Mouse (Mus musculus): Measurements from ENCODE around the gene Chst1. TPM values are rescaled to one million over a fixed set of nuclear protein-coding genes. Genes with fewer than 3 reads are reported as not detected.
A peak's percentile ranks its signal among the peaks of the same experiment; 100 is the strongest.

Chst1 gene
- polyA plus RNA-seq, 1 experiment from 2014 or later: 20.0 TPM

- Histone ChIP-seq H3K4me3 (replicated peaks; ENCODE audit: low read length) (no peak overlapping the region), H3K4me2 (replicated peaks) (no peak overlapping the region), H3K4me1 (replicated peaks; ENCODE audit: control insufficient read depth, insufficient read depth, low read length) (peaks cover 20% of the 10 kb centered on the region), H3K27me3 (ENCODE audit: control insufficient read depth, insufficient read depth, low read length) (no peaks in the 10 kb centered on the region), H3K9ac (no peak overlapping the region), H3K9me3 (ENCODE audit: control insufficient read depth, low read length) (no peaks in the 10 kb centered on the region), H3K27ac (no peak overlapping the region), H3K36me3 (replicated peaks; ENCODE audit: control insufficient read depth, insufficient read depth) (no peaks in the 10 kb centered on the region)
- 85% methylated on average over 6 of the region's 6 CpGs for WGBS
- ATAC-seq (ENCODE audit: low FRiP score) (no peak), DNase-seq (ENCODE audit: low spot score) (no peak)
These were observed 7.6 kb downstream of the Chst1 start for GRCm38 (mm10) chr2:92607153-92607552.

DNA sequence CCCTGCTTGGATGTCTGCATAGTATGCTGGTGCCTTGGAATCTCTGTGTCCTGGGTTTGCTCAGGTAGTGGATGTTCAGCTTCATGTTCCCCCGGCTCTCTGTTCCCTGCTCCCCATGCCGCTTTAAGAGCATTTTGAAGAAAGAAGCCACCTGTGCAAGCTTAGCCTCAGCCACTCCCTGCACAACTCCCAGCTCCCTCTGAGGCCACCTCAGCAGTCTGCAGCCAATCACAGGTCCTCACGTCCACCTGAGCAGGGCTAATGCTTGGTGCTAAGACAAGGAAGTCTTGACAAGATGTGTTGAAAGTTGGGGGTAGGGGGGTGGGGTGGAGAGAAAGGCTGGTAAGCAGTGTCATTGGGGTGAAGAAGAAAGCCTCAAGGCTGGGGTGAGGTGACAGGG lies 8.1 kb downstream of the Chst1 start:
- peaks cover 16% of the 10 kb centered on the region for H3K4me1 ChIP-seq (replicated peaks; ENCODE audit: control insufficient read depth, insufficient read depth, low read length)
- no peaks in the 10 kb centered on the region for H3K9me3 ChIP-seq (ENCODE audit: control insufficient read depth, low read length)
- no peaks in the 10 kb centered on the region for H3K36me3 ChIP-seq (replicated peaks; ENCODE audit: control insufficient read depth, insufficient read depth)
- no peak overlapping the region for H3K27ac ChIP-seq
- H3K27me3 ChIP-seq (ENCODE audit: control insufficient read depth, insufficient read depth, low read length): no peaks in the 10 kb centered on the region
- no peak overlapping the region for H3K4me3 ChIP-seq (replicated peaks; ENCODE audit: low read length)
- no peak overlapping the region for H3K4me2 ChIP-seq (replicated peaks)
- no peak for DNase-seq (ENCODE audit: low spot score)
- 92% methylated on average over 3 of the region's 3 CpGs for WGBS
- no peak overlapping the region for H3K9ac ChIP-seq
- no peak for ATAC-seq (ENCODE audit: low FRiP score)

DNA sequence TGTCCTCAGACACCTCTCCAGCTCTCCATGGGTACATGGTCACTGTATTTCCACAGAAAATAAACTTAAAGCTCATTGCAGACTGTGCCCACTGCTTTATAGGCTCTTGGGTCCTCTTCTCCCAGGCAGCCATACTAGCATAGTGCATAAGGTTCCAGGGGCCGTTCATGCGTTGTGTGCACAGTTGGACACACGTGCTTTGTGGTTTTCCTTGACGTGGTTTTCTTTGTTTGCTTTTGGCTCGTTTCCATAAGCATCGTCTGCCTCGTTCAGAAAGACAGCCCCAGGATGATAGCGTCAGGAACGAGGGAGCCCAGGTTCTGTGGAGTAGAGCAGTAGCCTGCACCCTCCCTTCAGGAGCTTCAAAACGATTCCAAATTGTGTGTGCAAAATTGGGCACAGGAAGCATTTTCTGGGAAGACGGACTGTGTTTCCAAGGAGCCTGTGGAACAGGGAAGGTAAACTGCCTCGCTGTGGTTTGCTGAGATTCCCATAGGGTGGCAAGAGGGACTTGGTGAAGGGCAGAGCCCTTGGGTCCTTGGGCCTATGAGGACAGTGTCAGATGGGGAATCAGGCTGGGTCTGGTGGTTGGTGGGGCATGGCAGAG lies 8.6 kb downstream of the Chst1 start:
- ATAC-seq (ENCODE audit: low FRiP score) (no peak), DNase-seq (ENCODE audit: low spot score) (peak; percentile 41)
- Histone ChIP-seq H3K9ac (no peak overlapping the region), H3K27me3 (ENCODE audit: control insufficient read depth, insufficient read depth, low read length) (no peaks in the 10 kb centered on the region), H3K4me2 (replicated peaks) (no peak overlapping the region), H3K36me3 (replicated peaks; ENCODE audit: control insufficient read depth, insufficient read depth) (peaks cover under 1% of the 10 kb centered on the region; the same call in 1 of the 2 replicates), H3K4me1 (replicated peaks; ENCODE audit: control insufficient read depth, insufficient read depth, low read length) (peaks cover 11% of the 10 kb centered on the region), H3K4me3 (replicated peaks; ENCODE audit: low read length) (no peak overlapping the region), H3K27ac (no peak overlapping the region), H3K9me3 (ENCODE audit: control insufficient read depth, low read length) (no peaks in the 10 kb centered on the region)
- WGBS: 50% methylated on average over 12 of the region's 12 CpGs

DNA sequence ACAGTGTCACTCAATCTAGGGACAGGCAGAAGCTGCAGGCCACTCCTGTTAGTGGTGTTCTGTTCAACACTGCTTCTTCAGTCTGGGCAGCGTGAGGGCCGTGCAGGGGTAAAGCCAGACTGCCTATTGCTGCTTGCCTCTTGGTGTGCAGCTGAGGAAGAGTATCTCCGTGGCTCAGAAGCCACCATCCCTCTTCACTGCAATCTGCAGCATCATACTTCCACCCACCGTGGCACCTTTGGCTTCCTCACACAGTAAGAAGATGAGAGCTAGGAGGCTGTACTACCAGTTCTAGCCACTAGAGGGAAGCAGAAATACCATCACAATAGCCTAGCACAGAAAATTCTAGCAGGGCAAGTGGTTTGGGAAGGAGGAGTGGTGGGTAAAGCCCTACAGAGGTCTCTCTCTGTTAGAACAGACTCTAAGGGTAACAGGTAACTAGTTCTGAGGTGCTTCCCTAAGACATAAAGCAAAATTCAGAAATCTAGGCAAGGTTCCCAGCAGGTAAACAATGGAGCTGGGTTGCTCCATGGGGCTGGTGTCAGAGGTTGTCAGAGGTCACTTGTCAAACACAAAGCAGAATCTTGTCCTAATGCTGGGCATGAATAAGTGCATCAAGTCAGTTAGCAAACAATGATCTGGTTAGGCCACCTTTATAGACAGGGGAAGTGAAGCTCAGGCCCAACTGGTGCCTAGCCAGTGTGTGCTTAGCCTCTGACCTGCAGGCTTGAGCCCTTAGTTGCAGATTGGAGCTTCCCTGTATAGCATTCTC lies 9.5 kb downstream of the Chst1 start:
- H3K9me3 ChIP-seq (ENCODE audit: control insufficient read depth, low read length): no peaks in the 10 kb centered on the region
- peaks cover 9% of the 10 kb centered on the region for H3K36me3 ChIP-seq (replicated peaks; ENCODE audit: control insufficient read depth, insufficient read depth)
- DNase-seq (ENCODE audit: low spot score) (peak; percentile 91), ATAC-seq (ENCODE audit: low FRiP score) (peak; percentile 55; the same call in 1 of the 2 replicates)
- no peak overlapping the region for H3K27ac ChIP-seq
- no peaks in the 10 kb centered on the region for H3K27me3 ChIP-seq (ENCODE audit: control insufficient read depth, insufficient read depth, low read length)
- no peak overlapping the region for H3K9ac ChIP-seq
- H3K4me2 ChIP-seq (replicated peaks): no peak overlapping the region
- H3K4me1 ChIP-seq (replicated peaks; ENCODE audit: control insufficient read depth, insufficient read depth, low read length): peaks cover 2% of the 10 kb centered on the region; the same call in 1 of the 2 replicates
- 50% methylated on average over 4 of the region's 4 CpGs for WGBS
- H3K4me3 ChIP-seq (replicated peaks; ENCODE audit: low read length): no peak overlapping the region

- WGBS: 83% methylated on average over 3 of the region's 3 CpGs
- no peak for ATAC-seq (ENCODE audit: low FRiP score)
- Histone ChIP-seq H3K27ac (no peak overlapping the region), H3K27me3 (ENCODE audit: control insufficient read depth, insufficient read depth, low read length) (no peaks in the 10 kb centered on the region), H3K9me3 (ENCODE audit: control insufficient read depth, low read length) (no peaks in the 10 kb centered on the region), H3K36me3 (replicated peaks; ENCODE audit: control insufficient read depth, insufficient read depth) (peaks cover 17% of the 10 kb centered on the region), H3K9ac (no peak overlapping the region), H3K4me1 (replicated peaks; ENCODE audit: control insufficient read depth, insufficient read depth, low read length) (no peaks in the 10 kb centered on the region), H3K4me3 (replicated peaks; ENCODE audit: low read length) (no peak overlapping the region), H3K4me2 (replicated peaks) (no peak overlapping the region)
- DNase-seq (ENCODE audit: low spot score): no peak
These were observed 10.3 kb downstream of the Chst1 start for GRCm38 (mm10) chr2:92609704-92610379.

- Histone ChIP-seq H3K27ac (no peak overlapping the region), H3K4me3 (replicated peaks; ENCODE audit: low read length) (no peak overlapping the region), H3K27me3 (ENCODE audit: control insufficient read depth, insufficient read depth, low read length) (no peaks in the 10 kb centered on the region), H3K9me3 (ENCODE audit: control insufficient read depth, low read length) (no peaks in the 10 kb centered on the region), H3K36me3 (replicated peaks; ENCODE audit: control insufficient read depth, insufficient read depth) (peaks cover 17% of the 10 kb centered on the region), H3K4me1 (replicated peaks; ENCODE audit: control insufficient read depth, insufficient read depth, low read length) (no peaks in the 10 kb centered on the region), H3K4me2 (replicated peaks) (no peak overlapping the region), H3K9ac (no peak overlapping the region)
- ATAC-seq (ENCODE audit: low FRiP score): no peak; the same call in 1 of the 2 replicates
- DNase-seq (ENCODE audit: low spot score): no peak
- WGBS: 95% methylated on average over 15 of the region's 15 CpGs
These were observed 14.1 kb downstream of the Chst1 start for GRCm38 (mm10) chr2:92613645-92614044.

DNA sequence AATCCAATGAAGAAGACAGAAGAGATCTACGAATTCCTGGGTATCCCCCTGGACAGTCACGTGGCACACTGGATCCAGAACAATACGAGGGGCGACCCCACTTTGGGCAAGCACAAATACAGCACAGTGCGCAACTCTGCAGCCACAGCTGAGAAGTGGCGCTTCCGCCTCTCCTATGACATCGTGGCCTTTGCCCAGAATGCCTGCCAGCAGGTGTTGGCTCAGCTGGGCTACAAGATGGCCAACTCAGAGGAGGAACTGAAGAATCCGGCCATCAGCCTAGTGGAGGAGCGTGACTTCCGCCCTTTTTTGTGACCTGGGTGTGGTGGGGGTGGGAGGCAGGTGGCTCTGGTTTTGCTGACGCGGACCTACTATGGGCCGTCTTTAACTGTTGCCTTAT lies 14.6 kb downstream of the Chst1 start:
- no peak for ATAC-seq (ENCODE audit: low FRiP score)
- no peaks in the 10 kb centered on the region for H3K4me1 ChIP-seq (replicated peaks; ENCODE audit: control insufficient read depth, insufficient read depth, low read length)
- WGBS: 92% methylated on average over 14 of the region's 14 CpGs
- DNase-seq (ENCODE audit: low spot score): no peak
- no peaks in the 10 kb centered on the region for H3K27me3 ChIP-seq (ENCODE audit: control insufficient read depth, insufficient read depth, low read length)
- H3K4me2 ChIP-seq (replicated peaks): no peak overlapping the region
- H3K27ac ChIP-seq: no peak overlapping the region
- H3K9me3 ChIP-seq (ENCODE audit: control insufficient read depth, low read length): no peaks in the 10 kb centered on the region
- H3K36me3 ChIP-seq (replicated peaks; ENCODE audit: control insufficient read depth, insufficient read depth): peaks cover 17% of the 10 kb centered on the region
- H3K4me3 ChIP-seq (replicated peaks; ENCODE audit: low read length): no peak overlapping the region
- H3K9ac ChIP-seq: no peak overlapping the region

GRCm38 (mm10) chr2:92617077-92617756 lies 17.7 kb downstream of the Chst1 start:
- H3K4me3 ChIP-seq (replicated peaks; ENCODE audit: low read length): no peak overlapping the region
- H3K4me1 ChIP-seq (replicated peaks; ENCODE audit: control insufficient read depth, insufficient read depth, low read length): no peaks in the 10 kb centered on the region
- WGBS: 84% methylated on average over 16 of the region's 16 CpGs
- H3K27ac ChIP-seq: no peak overlapping the region
- H3K4me2 ChIP-seq (replicated peaks): no peak overlapping the region
- no peak overlapping the region for H3K9ac ChIP-seq
- H3K27me3 ChIP-seq (ENCODE audit: control insufficient read depth, insufficient read depth, low read length): no peaks in the 10 kb centered on the region
- ATAC-seq (ENCODE audit: low FRiP score) (no peak), DNase-seq (ENCODE audit: low spot score) (no peak)
- no peaks in the 10 kb centered on the region for H3K9me3 ChIP-seq (ENCODE audit: control insufficient read depth, low read length)
- H3K36me3 ChIP-seq (replicated peaks; ENCODE audit: control insufficient read depth, insufficient read depth): peaks cover 17% of the 10 kb centered on the region

DNA sequence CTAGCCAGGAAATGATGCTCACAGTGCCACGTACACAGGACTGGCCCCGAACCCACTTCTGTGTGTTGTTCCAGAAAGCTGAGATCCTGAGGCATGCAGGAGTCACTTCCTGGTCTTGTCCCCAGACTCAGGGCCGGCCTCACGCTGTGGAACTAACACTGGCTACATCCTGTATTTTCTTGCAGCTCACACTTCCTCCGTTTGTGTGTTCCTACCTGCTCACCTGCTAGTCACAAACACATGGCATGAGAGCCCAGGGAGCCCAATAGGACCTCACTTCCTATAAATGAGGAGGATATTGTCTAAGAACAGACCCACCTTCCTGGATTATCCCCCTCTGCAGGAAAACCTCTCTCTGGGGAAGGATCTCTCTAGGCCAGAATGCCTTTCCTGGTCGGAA lies 18.5 kb downstream of the Chst1 start:
- Histone ChIP-seq H3K9ac (no peak overlapping the region), H3K4me2 (replicated peaks) (no peak overlapping the region), H3K9me3 (ENCODE audit: control insufficient read depth, low read length) (no peaks in the 10 kb centered on the region), H3K36me3 (replicated peaks; ENCODE audit: control insufficient read depth, insufficient read depth) (peaks cover 17% of the 10 kb centered on the region), H3K4me3 (replicated peaks; ENCODE audit: low read length) (no peak overlapping the region), H3K27ac (no peak overlapping the region), H3K27me3 (ENCODE audit: control insufficient read depth, insufficient read depth, low read length) (no peaks in the 10 kb centered on the region), H3K4me1 (replicated peaks; ENCODE audit: control insufficient read depth, insufficient read depth, low read length) (no peaks in the 10 kb centered on the region)
- ATAC-seq (ENCODE audit: low FRiP score) (no peak), DNase-seq (ENCODE audit: low spot score) (no peak)
- WGBS: 86% methylated on average over 6 of the region's 6 CpGs

Measured in hindbrain, embryonic 14.5 days (tissue).